8 mouse cellular contexts compared by ENCODE assay signal in the genomic region with DNA sequence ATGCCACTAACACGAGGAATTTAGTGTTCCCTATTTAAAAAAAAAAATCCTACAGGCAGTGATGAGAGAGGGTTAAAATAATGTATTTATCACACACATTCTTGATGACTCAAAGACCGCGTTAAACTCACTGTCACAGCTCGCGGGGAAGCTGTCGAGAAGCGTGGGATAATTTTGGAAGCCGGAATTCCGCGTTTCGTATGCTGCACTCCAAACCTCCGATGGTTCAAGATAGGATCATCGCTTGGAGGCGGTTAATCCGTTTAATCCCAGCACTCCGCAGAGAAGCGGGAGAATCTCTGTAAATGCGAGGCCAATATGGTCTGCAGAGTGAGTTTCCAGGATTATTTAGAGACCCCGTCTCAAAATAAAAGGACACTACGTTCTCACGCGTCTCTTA. TPM values are rescaled to one million over a fixed set of nuclear protein-coding genes. Genes with fewer than 3 reads are reported as not detected.
DNase-seq lines count a peak whose midpoint lies in the region; ATAC-seq lines count a peak whose summit lies in the region.

No protein-coding gene starts in this region.

- ATAC-seq in heart, embryonic 11.5 days (replicated peaks; ENCODE audit: insufficient number of reproducible peaks, low FRiP score, low TSS enrichment): peak; percentile 3; the same call in 1 of the 2 replicates
- peak; percentile 47 for ATAC-seq in CD4-positive, CD25-positive, alpha-beta regulatory T cell, adult 4 months
- no peak for ATAC-seq in embryonic facial prominence, embryonic 14.5 days (ENCODE audit: low read depth)
- peak; percentile 37 for ATAC-seq in inflammation-experienced regulatory T-cells, adult 6 months
- 0 out of 2 replicates have a peak, but pooled peaks have one; percentile 3 for ATAC-seq in liver, embryonic 15.5 days (ENCODE audit: insufficient read depth)
- no peak for ATAC-seq in stomach, embryonic 16.5 days (ENCODE audit: insufficient read depth, low FRiP score)

- H3K27ac ChIP-seq in heart, embryonic 11.5 days (ENCODE audit: low read depth, low read length): peak overlapping the region; percentile 85
- peak overlapping the region; percentile 87; the same call in 1 of the 2 replicates for H3K27ac ChIP-seq in embryonic facial prominence, embryonic 14.5 days (replicated peaks; ENCODE audit: low read depth, low read length)
- peak overlapping the region; percentile 93 for H3K27ac ChIP-seq in liver, embryonic 15.5 days (replicated peaks)
- peak overlapping the region; percentile 82 for H3K27ac ChIP-seq in stomach, embryonic 16.5 days (ENCODE audit: low read length)

- H3K4me3 ChIP-seq in heart, embryonic 11.5 days (ENCODE audit: low read depth, low read length): peak overlapping the region; percentile 89
- peak overlapping the region; percentile 93 for H3K4me3 ChIP-seq in embryonic facial prominence, embryonic 14.5 days (ENCODE audit: low read depth, low read length)
- H3K4me3 ChIP-seq in liver, embryonic 15.5 days (replicated peaks): peak overlapping the region; percentile 89
- H3K4me3 ChIP-seq in stomach, embryonic 16.5 days (replicated peaks; ENCODE audit: low read length): peak overlapping the region; percentile 81

- no peaks in the 10 kb centered on the region for H3K27me3 ChIP-seq in heart, embryonic 11.5 days (ENCODE audit: control insufficient read depth, insufficient read depth, low read length)
- H3K27me3 ChIP-seq in embryonic facial prominence, embryonic 14.5 days (replicated peaks; ENCODE audit: control insufficient read depth, insufficient read depth, low read length): no peaks in the 10 kb centered on the region
- H3K27me3 ChIP-seq in liver, embryonic 15.5 days: no peaks in the 10 kb centered on the region
- H3K27me3 ChIP-seq in stomach, embryonic 16.5 days (ENCODE audit: control insufficient read depth, insufficient read depth, low read length): no peaks in the 10 kb centered on the region

- H3K36me3 ChIP-seq in heart, embryonic 11.5 days (ENCODE audit: control insufficient read depth, insufficient read depth, low read length): peaks cover 8% of the 10 kb centered on the region
- H3K36me3 ChIP-seq in embryonic facial prominence, embryonic 14.5 days (ENCODE audit: control insufficient read depth, insufficient read depth, low read length): peaks cover 20% of the 10 kb centered on the region
- peaks cover 23% of the 10 kb centered on the region for H3K36me3 ChIP-seq in liver, embryonic 15.5 days (replicated peaks)
- peaks cover 7% of the 10 kb centered on the region; the same call in 1 of the 2 replicates for H3K36me3 ChIP-seq in stomach, embryonic 16.5 days (ENCODE audit: control insufficient read depth, insufficient read depth, low read length)

- peaks cover 6% of the 10 kb centered on the region for H3K4me1 ChIP-seq in heart, embryonic 11.5 days (ENCODE audit: control insufficient read depth, insufficient read depth, low read length)
- peaks cover 9% of the 10 kb centered on the region for H3K4me1 ChIP-seq in embryonic facial prominence, embryonic 14.5 days (ENCODE audit: control insufficient read depth, insufficient read depth, low read length)
- peaks cover 79% of the 10 kb centered on the region for H3K4me1 ChIP-seq in liver, embryonic 15.5 days (replicated peaks)
- H3K4me1 ChIP-seq in stomach, embryonic 16.5 days (ENCODE audit: control insufficient read depth, insufficient read depth, low read length): peaks cover 15% of the 10 kb centered on the region

- DNase-seq in heart, postnatal 25 days (ENCODE audit: low spot score): no peak
- peak; percentile 45 for DNase-seq in embryonic facial prominence, embryonic 14.5 days (ENCODE audit: low spot score)
- no peak for DNase-seq in cerebellum, adult 8-10 months

- intact Hi-C loops in heart, postnatal 25 days (cut with DNase I): loop anchor here (5.0 kb wide), 1 partner anchor 257 kb away; a partner anchor contains a TSS

- under 1% methylated on average over 22 of the region's 22 CpGs for WGBS in heart, embryonic 11.5 days (ENCODE audit: insufficient replicate concordance)
- 1% methylated on average over 22 of the region's 22 CpGs for WGBS in embryonic facial prominence, embryonic 14.5 days
- WGBS in liver, embryonic 15.5 days (ENCODE audit: insufficient replicate concordance): 2% methylated on average over 22 of the region's 22 CpGs
- WGBS in stomach, embryonic 16.5 days: under 1% methylated on average over 22 of the region's 22 CpGs

- H3K9ac ChIP-seq in heart, embryonic 11.5 days (ENCODE audit: low read depth, low read length): peak overlapping the region; percentile 92
- H3K9ac ChIP-seq in embryonic facial prominence, embryonic 14.5 days (ENCODE audit: low read depth, low read length): peak overlapping the region; percentile 65
- H3K9ac ChIP-seq in liver, embryonic 15.5 days: peak overlapping the region; percentile 95
- peak overlapping the region; percentile 83 for H3K9ac ChIP-seq in stomach, embryonic 16.5 days (ENCODE audit: low read length)

- H3K9me3 ChIP-seq in heart, embryonic 11.5 days (replicated peaks; ENCODE audit: control insufficient read depth, low read length): no peaks in the 10 kb centered on the region
- no peaks in the 10 kb centered on the region for H3K9me3 ChIP-seq in embryonic facial prominence, embryonic 14.5 days (ENCODE audit: control insufficient read depth, low read length)
- H3K9me3 ChIP-seq in liver, embryonic 15.5 days (replicated peaks): no peaks in the 10 kb centered on the region
- no peaks in the 10 kb centered on the region for H3K9me3 ChIP-seq in stomach, embryonic 16.5 days (replicated peaks; ENCODE audit: control insufficient read depth, low read length)

- H3K4me2 ChIP-seq in heart, embryonic 11.5 days: peak overlapping the region; percentile 89
- H3K4me2 ChIP-seq in embryonic facial prominence, embryonic 14.5 days (ENCODE audit: low read depth, low read length): peak overlapping the region; percentile 90
- peak overlapping the region; percentile 82 for H3K4me2 ChIP-seq in liver, embryonic 15.5 days
- peak overlapping the region; percentile 86 for H3K4me2 ChIP-seq in stomach, embryonic 16.5 days (ENCODE audit: low read depth, low read length)

RNA-seq across cellular contexts. Expression of a gene that starts 6.9 kb away (rescaled TPM):
- polyA plus RNA-seq in heart, embryonic 11.5 days (2014; fragmentation: Nextera tagmentation; extraction: Ambion mirVana): 199 and 219 TPM in 2 replicates
- total RNA-seq in heart, postnatal 25 days (2021): 100 to 1,000 TPM; 111 to 131 TPM
- 100 to 1,000 TPM; 169 to 171 TPM for polyA plus RNA-seq in CD4-positive, CD25-positive, alpha-beta regulatory T cell, adult 4 months (2017; shearing (Covaris generic))
- polyA plus RNA-seq in embryonic facial prominence, embryonic 14.5 days (2014; fragmentation: Nextera tagmentation; extraction: Ambion mirVana): 172 and 182 TPM in 2 replicates
- 100 to 1,000 TPM; 177 to 252 (median 239) TPM for polyA plus RNA-seq in inflammation-experienced regulatory T-cells, adult 6 months (2017; shearing (Covaris generic))
- polyA plus RNA-seq in liver, embryonic 15.5 days (2015; fragmentation: Nextera tagmentation; extraction: Ambion mirVana): 150 and 162 TPM in 2 replicates
- polyA plus RNA-seq in stomach, embryonic 16.5 days (2015; fragmentation: Nextera tagmentation; extraction: Ambion mirVana): 191 TPM in 2 replicates

RNA-seq across cellular contexts. Expression of a gene that starts 58.6 kb away (rescaled TPM):
- polyA plus RNA-seq in heart, embryonic 11.5 days (2014; fragmentation: Nextera tagmentation; extraction: Ambion mirVana): 1.1 and 1.3 TPM in 2 replicates
- total RNA-seq in heart, postnatal 25 days (2021): not detected
- not detected for polyA plus RNA-seq in CD4-positive, CD25-positive, alpha-beta regulatory T cell, adult 4 months (2017; shearing (Covaris generic))
- polyA plus RNA-seq in embryonic facial prominence, embryonic 14.5 days (2014; fragmentation: Nextera tagmentation; extraction: Ambion mirVana): 0.63 and 1.2 TPM in 2 replicates
- under 1 TPM; 0.24 to 0.65 (median 0.31) TPM for polyA plus RNA-seq in inflammation-experienced regulatory T-cells, adult 6 months (2017; shearing (Covaris generic))
- 1.1 and 1.3 TPM in 2 replicates for polyA plus RNA-seq in liver, embryonic 15.5 days (2015; fragmentation: Nextera tagmentation; extraction: Ambion mirVana)
- polyA plus RNA-seq in stomach, embryonic 16.5 days (2015; fragmentation: Nextera tagmentation; extraction: Ambion mirVana): 0.22 and 0.35 TPM in 2 replicates

Comparison
In these comparisons a context has a peak if more than half of its experiments do, and no peak if none do; other contexts are left out.
1. ATAC-seq: peak in heart, embryonic 11.5 days (single experiment), CD4-positive, CD25-positive, alpha-beta regulatory T cell, adult 4 months (single experiment), inflammation-experienced regulatory T-cells, adult 6 months (single experiment) and liver, embryonic 15.5 days (single experiment); none in embryonic facial prominence, embryonic 14.5 days (single experiment) and stomach, embryonic 16.5 days (single experiment).
2. Peak in every context shown above with its lines, with median percentiles within 50 percentile points of each other: H3K27ac ChIP-seq, H3K4me2 ChIP-seq, H3K4me3 ChIP-seq and H3K9ac ChIP-seq.